Mouse (Mus musculus) heart, embryonic 16.5 days (tissue): ENCODE results near the gene Bdkrb2. TPM values are rescaled to one million over a fixed set of nuclear protein-coding genes. Genes with fewer than 3 reads are reported as not detected.

Source experiments
- ATAC-seq: fragments of 200-750 bp; cut with Nextera tagmentation; replicated peaks from 2 replicates; pipeline ENCODE4 v1.8.0; 2017; ENCODE audit warnings: moderate number of reproducible peaks; ENCODE audit not compliant: insufficient read depth, low FRiP score; ENCODE audit errors: extremely low read depth
- H3K27ac ChIP-seq: fragments of 300-500 bp; sonication (generic); 2 replicates; pipeline ENCODE4 v1.5.1; 2014; ENCODE audit warnings: mild to moderate bottlenecking, low read length, control low read depth, moderate library complexity
- H3K27me3 ChIP-seq: fragments of 300-500 bp; sonication (generic); 2 replicates; pipeline ENCODE4 v1.6.1; 2014; ENCODE audit warnings: low read length, mixed read lengths; ENCODE audit not compliant: control insufficient read depth, insufficient read depth
- H3K36me3 ChIP-seq: fragments of 300-500 bp; sonication (generic); 2 replicates; pipeline ENCODE4 v1.6.1; 2014; ENCODE audit not compliant: control insufficient read depth, insufficient read depth
- H3K4me1 ChIP-seq: fragments of 300-500 bp; sonication (generic); 2 replicates; pipeline ENCODE4 v1.6.1; 2014; ENCODE audit warnings: low read length, mixed read lengths; ENCODE audit not compliant: control insufficient read depth, insufficient read depth
- H3K4me2 ChIP-seq: fragments of 300-500 bp; sonication (generic); 2 replicates; pipeline ENCODE4 v1.6.1; 2014; ENCODE audit warnings: low read depth, mild to moderate bottlenecking, control low read depth, low read length
- H3K4me3 ChIP-seq: fragments of 300-500 bp; sonication (generic); 2 replicates; pipeline ENCODE4 v1.5.1; 2014; ENCODE audit warnings: mild to moderate bottlenecking, control low read depth, low read length
- H3K9ac ChIP-seq: fragments of 300-500 bp; sonication (generic); 2 replicates; pipeline ENCODE4 v1.6.1; 2014; ENCODE audit warnings: low read length, control low read depth
- H3K9me3 ChIP-seq: fragments of 300-500 bp; sonication (generic); replicated peaks from 2 replicates; pipeline ENCODE4 v1.6.1; 2016; ENCODE audit warnings: low read length; ENCODE audit not compliant: control insufficient read depth
- WGBS: fragments of 180-500 bp; shearing (Covaris S2); extraction: QIAGEN DNeasy Blood & Tissue Kit; methylation state at CpG from one replicate; pipeline ENCODE4 v1.1.7; 2014; 5-methylcytosine and 5-hydroxymethylcytosine counted together
- polyA plus RNA-seq: library from polyadenylated mRNA; unstranded; fragments of >200 nt; fragmentation: Nextera tagmentation; extraction: Ambion mirVana; gene quantifications from 2 replicates; pipeline ENCODE4 v1.2.1, GENCODE M21; 2015

Bdkrb2 gene
- polyA plus RNA-seq, 1 experiment from 2014 or later: 1.2 TPM

DNA sequence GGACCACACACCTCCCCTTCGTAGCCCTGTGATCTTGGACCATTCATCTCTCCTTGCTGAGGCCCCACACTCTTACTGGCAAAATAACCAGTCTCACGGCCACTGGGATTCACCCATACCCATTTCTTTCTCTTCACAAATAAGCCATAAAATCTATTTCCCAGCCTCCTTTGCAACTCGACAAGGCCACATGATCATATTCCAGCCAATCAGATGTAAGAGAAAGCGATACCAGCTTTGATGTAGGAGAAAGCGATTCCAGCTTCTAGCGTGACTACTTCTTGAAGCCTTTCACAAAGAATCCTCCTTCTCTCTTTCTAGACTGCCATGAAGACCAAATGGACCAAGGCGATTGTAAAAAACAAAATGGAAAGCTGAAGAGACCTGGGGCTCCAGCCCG lies 19.9 kb upstream of the Bdkrb2 start:
- H3K4me3 ChIP-seq: no peak overlapping the region
- H3K4me1 ChIP-seq: peaks cover 13% of the 10 kb centered on the region
- no peak for ATAC-seq
- 0 out of 2 replicates have a peak, but pooled peaks cover 2% of the 10 kb centered on the region for H3K27me3 ChIP-seq
- 79% methylated on average over 8 of the region's 8 CpGs for WGBS
- H3K27ac ChIP-seq: no peak overlapping the region
- peaks cover 4% of the 10 kb centered on the region; the same call in 1 of the 2 replicates for H3K9me3 ChIP-seq
- no peaks in the 10 kb centered on the region for H3K36me3 ChIP-seq
- H3K9ac ChIP-seq: no peak overlapping the region
- H3K4me2 ChIP-seq: no peak overlapping the region

- Histone ChIP-seq H3K4me3 (no peak overlapping the region), H3K36me3 (no peaks in the 10 kb centered on the region), H3K9ac (no peak overlapping the region), H3K27ac (no peak overlapping the region), H3K27me3 (0 out of 2 replicates have a peak, but pooled peaks cover 2% of the 10 kb centered on the region), H3K4me2 (no peak overlapping the region), H3K4me1 (peaks cover 19% of the 10 kb centered on the region), H3K9me3 (peaks cover 4% of the 10 kb centered on the region; the same call in 1 of the 2 replicates)
- ATAC-seq: no peak
- WGBS: 41% methylated on average over 6 of the region's 6 CpGs
Measured at GRCm38 (mm10) chr12:105543751-105544150, 19.3 kb upstream of the Bdkrb2 start.

- Histone ChIP-seq H3K4me1 (peaks cover 23% of the 10 kb centered on the region), H3K4me2 (no peak overlapping the region), H3K9ac (no peak overlapping the region), H3K36me3 (no peaks in the 10 kb centered on the region), H3K27ac (no peak overlapping the region), H3K27me3 (0 out of 2 replicates have a peak, but pooled peaks cover 2% of the 10 kb centered on the region), H3K9me3 (no peaks in the 10 kb centered on the region), H3K4me3 (no peak overlapping the region)
- ATAC-seq: peak; percentile 53
- 39% methylated on average over 7 of the region's 7 CpGs for WGBS
Measured at GRCm38 (mm10) chr12:105544872-105545271, 18.2 kb upstream of the Bdkrb2 start.

DNA sequence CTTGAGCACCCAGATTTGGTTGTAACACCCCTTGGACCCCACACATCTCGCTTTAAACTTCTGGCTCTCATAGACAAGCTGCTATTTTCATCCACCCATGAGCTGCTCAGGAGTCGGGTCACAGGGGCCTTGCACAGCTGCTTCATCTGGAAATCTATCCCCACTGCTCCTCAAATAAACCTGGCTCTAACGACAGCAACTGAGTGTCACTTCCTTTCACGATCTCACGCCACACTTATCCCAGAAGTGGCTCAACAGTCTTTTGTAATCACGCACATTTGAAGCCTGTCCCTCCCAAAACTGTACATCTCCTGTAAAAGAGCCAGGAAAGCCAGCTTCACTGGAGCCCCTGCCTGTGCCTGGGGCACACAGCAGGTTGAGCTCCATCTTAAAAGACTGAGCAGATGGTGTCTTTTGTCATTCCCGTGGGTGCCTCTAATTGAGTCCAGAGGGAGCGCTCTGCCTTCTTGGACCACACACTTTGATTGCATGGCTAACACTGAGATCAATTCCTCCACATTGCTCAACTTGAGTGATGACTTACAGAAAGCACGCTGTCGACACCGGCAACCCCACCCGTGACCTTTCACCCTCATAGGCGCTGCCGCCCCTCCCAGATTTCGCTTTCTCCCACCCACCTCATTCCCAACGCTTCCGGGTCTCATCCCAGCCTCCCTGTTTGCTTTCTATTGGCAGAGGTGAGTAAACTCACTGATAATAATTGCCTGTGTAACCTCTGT lies 17.2 kb upstream of the Bdkrb2 start:
- Histone ChIP-seq H3K4me3 (no peak overlapping the region), H3K27ac (no peak overlapping the region), H3K9ac (no peak overlapping the region), H3K4me1 (peaks cover 23% of the 10 kb centered on the region), H3K9me3 (no peaks in the 10 kb centered on the region), H3K4me2 (no peak overlapping the region), H3K36me3 (no peaks in the 10 kb centered on the region), H3K27me3 (0 out of 2 replicates have a peak, but pooled peaks cover 2% of the 10 kb centered on the region)
- ATAC-seq: no peak
- WGBS: 36% methylated on average over 17 of the region's 17 CpGs

GRCm38 (mm10) chr12:105546538-105546937 lies 16.5 kb upstream of the Bdkrb2 start:
- H3K4me1 ChIP-seq: peaks cover 25% of the 10 kb centered on the region
- no peak overlapping the region for H3K4me3 ChIP-seq
- ATAC-seq: no peak
- H3K9me3 ChIP-seq: no peaks in the 10 kb centered on the region
- H3K27me3 ChIP-seq: 0 out of 2 replicates have a peak, but pooled peaks cover 2% of the 10 kb centered on the region
- no peak overlapping the region for H3K27ac ChIP-seq
- no peak overlapping the region for H3K9ac ChIP-seq
- H3K36me3 ChIP-seq: no peaks in the 10 kb centered on the region
- WGBS: 57% methylated on average over 6 of the region's 6 CpGs
- no peak overlapping the region for H3K4me2 ChIP-seq

DNA sequence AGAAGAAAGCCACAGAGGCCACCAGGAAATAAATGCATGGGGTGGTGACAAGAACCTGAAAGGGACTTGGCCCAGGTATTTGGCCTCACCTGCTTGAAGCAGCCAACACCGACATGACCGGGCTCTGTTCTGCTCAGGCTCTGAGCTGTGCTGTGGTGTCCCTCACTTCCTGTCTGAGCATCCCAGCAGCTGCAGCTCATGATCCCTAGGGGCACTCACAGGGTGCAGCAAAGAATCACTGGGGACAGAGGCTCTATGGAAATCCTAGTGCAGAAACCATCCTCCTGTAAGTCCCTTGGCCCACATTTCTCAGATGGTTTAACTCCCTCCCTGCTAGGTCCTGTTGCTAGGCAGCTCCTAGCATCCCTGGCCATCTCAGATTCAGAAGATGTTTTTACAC lies 15.9 kb upstream of the Bdkrb2 start:
- Histone ChIP-seq H3K9ac (no peak overlapping the region), H3K27ac (no peak overlapping the region), H3K27me3 (0 out of 2 replicates have a peak, but pooled peaks cover 2% of the 10 kb centered on the region), H3K4me1 (peaks cover 31% of the 10 kb centered on the region), H3K4me2 (no peak overlapping the region), H3K36me3 (no peaks in the 10 kb centered on the region), H3K9me3 (no peaks in the 10 kb centered on the region), H3K4me3 (no peak overlapping the region)
- 68% methylated on average over 2 of the region's 2 CpGs for WGBS
- ATAC-seq: no peak

DNA sequence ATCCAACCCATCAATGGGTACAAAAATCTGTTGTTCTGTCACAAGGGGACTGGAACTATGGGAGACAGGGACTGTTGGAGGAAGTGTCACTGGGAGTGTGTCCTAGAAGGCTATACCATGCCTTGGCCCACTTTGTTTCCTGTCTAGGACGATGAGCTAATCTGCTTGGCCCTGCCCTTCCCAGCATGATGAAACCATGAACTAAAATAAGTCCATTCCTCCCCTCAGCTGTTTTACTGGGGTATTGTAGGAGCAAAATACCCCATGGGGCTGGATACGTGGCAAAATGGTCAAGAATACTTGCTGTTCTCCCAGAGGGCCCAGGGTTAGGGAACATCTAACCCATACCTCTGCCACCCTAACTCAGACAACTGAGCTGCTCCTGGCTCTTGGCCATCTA lies 15.0 kb upstream of the Bdkrb2 start:
- H3K27ac ChIP-seq: no peak overlapping the region
- H3K9me3 ChIP-seq: no peaks in the 10 kb centered on the region
- 30% methylated on average over 2 of the region's 2 CpGs for WGBS
- no peak overlapping the region for H3K4me2 ChIP-seq
- H3K36me3 ChIP-seq: no peaks in the 10 kb centered on the region
- no peak overlapping the region for H3K9ac ChIP-seq
- peaks cover 31% of the 10 kb centered on the region for H3K4me1 ChIP-seq
- H3K27me3 ChIP-seq: 0 out of 2 replicates have a peak, but pooled peaks cover 2% of the 10 kb centered on the region
- no peak for ATAC-seq
- no peak overlapping the region for H3K4me3 ChIP-seq

DNA sequence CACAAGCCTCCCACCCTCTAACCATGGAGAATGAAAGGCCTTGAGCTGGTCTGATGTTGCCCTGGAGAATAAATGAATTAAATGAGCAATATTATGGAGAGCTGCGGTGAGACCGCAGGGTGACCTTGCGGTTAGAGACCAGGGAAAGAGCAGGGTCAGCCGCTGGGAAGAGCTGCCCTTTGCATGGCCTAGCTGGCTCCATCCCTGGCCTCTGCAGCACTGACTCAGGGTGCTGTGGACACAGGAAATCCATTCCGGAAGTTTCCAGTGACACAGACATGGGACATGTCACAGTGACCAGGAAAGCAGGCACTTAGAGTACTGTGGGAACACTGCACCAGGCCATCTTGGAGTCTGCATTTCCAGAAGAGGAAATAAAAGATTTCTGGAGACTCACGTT lies 14.1 kb upstream of the Bdkrb2 start:
- no peak for ATAC-seq
- H3K9ac ChIP-seq: no peak overlapping the region
- no peaks in the 10 kb centered on the region for H3K36me3 ChIP-seq
- H3K4me1 ChIP-seq: peaks cover 31% of the 10 kb centered on the region
- H3K9me3 ChIP-seq: no peaks in the 10 kb centered on the region
- 0 out of 2 replicates have a peak, but pooled peaks cover 2% of the 10 kb centered on the region for H3K27me3 ChIP-seq
- no peak overlapping the region for H3K4me3 ChIP-seq
- H3K27ac ChIP-seq: no peak overlapping the region
- no peak overlapping the region for H3K4me2 ChIP-seq
- 81% methylated on average over 6 of the region's 6 CpGs for WGBS
